Mouse (Mus musculus) kidney, adult 2 months (tissue): ENCODE results near the gene Rassf10.

Experiments
- CTCF ChIP-seq: fragments of 200-500 bp; conservative IDR thresholded peaks from 2 replicates; pipeline ENCODE4 v1.5.1; 2011; ENCODE audit warnings: low read depth, mild to moderate bottlenecking, control low read depth, low read length, moderate library complexity, mixed read lengths; ENCODE audit not compliant: insufficient read depth, insufficient read length
- POLR2A ChIP-seq: fragments of 200-500 bp; IDR thresholded peaks from one replicate; pipeline ENCODE4 v1.6.1; 2011; ENCODE audit warnings: low read depth, low read length, control low read depth

GRCm38 (mm10) chr7:112953777-112954291 is at the start of gene Rassf10:
- no peak for TF ChIP-seq CTCF
- TF ChIP-seq POLR2A = peak; percentile 73
